Mouse (Mus musculus) hindbrain, embryonic 16.5 days (tissue): ENCODE results near the gene Ksr1. TPM values are rescaled to one million over a fixed set of nuclear protein-coding genes. Genes with fewer than 3 reads are reported as not detected.

Experiments
- ATAC-seq: fragments of 200-750 bp; cut with Nextera tagmentation; 2 replicates; pipeline ENCODE4 v1.8.0; 2017; ENCODE audit warnings: moderate TSS enrichment, moderate library complexity
- H3K27ac ChIP-seq: fragments of 300-500 bp; sonication (generic); 2 replicates; pipeline ENCODE4 v1.5.1; 2014; ENCODE audit warnings: low read depth, mild to moderate bottlenecking, control low read depth, low read length, moderate library complexity
- H3K27me3 ChIP-seq: fragments of 300-500 bp; sonication (generic); replicated peaks from 2 replicates; pipeline ENCODE4 v1.6.1; 2014; ENCODE audit warnings: low read length; ENCODE audit not compliant: control insufficient read depth, insufficient read depth
- H3K36me3 ChIP-seq: fragments of 300-500 bp; sonication (generic); 2 replicates; pipeline ENCODE4 v1.6.1; 2014; ENCODE audit warnings: mild to moderate bottlenecking, low read length, moderate library complexity, mixed read lengths; ENCODE audit not compliant: control insufficient read depth, insufficient read depth
- H3K4me1 ChIP-seq: fragments of 300-500 bp; sonication (generic); 2 replicates; pipeline ENCODE4 v1.6.1; 2014; ENCODE audit warnings: low read depth, low read length; ENCODE audit not compliant: control insufficient read depth, insufficient read depth
- H3K4me2 ChIP-seq: fragments of 300-500 bp; sonication (generic); 2 replicates; pipeline ENCODE4 v1.6.1; 2014; ENCODE audit warnings: mild to moderate bottlenecking, low read length, control low read depth, moderate library complexity
- H3K4me3 ChIP-seq: fragments of 300-500 bp; sonication (generic); 2 replicates; pipeline ENCODE4 v1.5.1; 2014; ENCODE audit warnings: mild to moderate bottlenecking, low read length, control low read depth, moderate library complexity
- H3K9ac ChIP-seq: fragments of 300-500 bp; sonication (generic); 2 replicates; pipeline ENCODE4 v1.6.1; 2014; ENCODE audit warnings: low read depth, mild to moderate bottlenecking, control low read depth, low read length, moderate library complexity
- H3K9me3 ChIP-seq: fragments of 300-500 bp; sonication (generic); 2 replicates; pipeline ENCODE4 v1.6.1; 2014; ENCODE audit warnings: mild to moderate bottlenecking, low read length, moderate library complexity; ENCODE audit not compliant: control insufficient read depth
- WGBS: fragments of 180-500 bp; shearing (Covaris S2); extraction: QIAGEN DNeasy Blood & Tissue Kit; methylation state at CpG from one replicate; pipeline ENCODE4 v1.1.7; 2014; 5-methylcytosine and 5-hydroxymethylcytosine counted together
- polyA plus RNA-seq: library from polyadenylated mRNA; unstranded; fragments of >200 nt; fragmentation: Nextera tagmentation; extraction: Ambion mirVana; gene quantifications from 2 replicates; pipeline ENCODE4 v1.2.1, GENCODE M21; 2015

Gene Ksr1
- polyA plus RNA-seq, 1 experiment from 2014 or later = 4.4 TPM

- Histone ChIP-seq H3K4me2 (no peak overlapping the region), H3K9me3 (no peaks in the 10 kb centered on the region), H3K4me3 (no peak overlapping the region), H3K27me3 (no peaks in the 10 kb centered on the region), H3K36me3 (no peaks in the 10 kb centered on the region), H3K4me1 (peaks cover 23% of the 10 kb centered on the region), H3K9ac (no peak overlapping the region), H3K27ac (peak overlapping the region; percentile 60)
- WGBS = 7% methylated on average over 2 of the region's 2 CpGs
- ATAC-seq = peak; percentile 53
These were observed 50.5 kb downstream of the Ksr1 start for GRCm38 (mm10) chr11:79095713-79096112.

GRCm38 (mm10) chr11:79094727-79095126 is 51.5 kb downstream of the Ksr1 start:
- no peaks in the 10 kb centered on the region for H3K36me3 ChIP-seq
- no peak overlapping the region for H3K4me3 ChIP-seq
- ATAC-seq = no peak
- 48% methylated on average over 5 of the region's 5 CpGs for WGBS
- no peaks in the 10 kb centered on the region for H3K27me3 ChIP-seq
- no peak overlapping the region for H3K9ac ChIP-seq
- H3K27ac ChIP-seq = peak overlapping the region; percentile 60
- no peak overlapping the region for H3K4me2 ChIP-seq
- no peaks in the 10 kb centered on the region for H3K9me3 ChIP-seq
- peaks cover 23% of the 10 kb centered on the region for H3K4me1 ChIP-seq

GRCm38 (mm10) chr11:79093986-79094695 is 52.1 kb downstream of the Ksr1 start:
- no peak for ATAC-seq
- H3K27me3 ChIP-seq = no peaks in the 10 kb centered on the region
- no peak overlapping the region for H3K4me3 ChIP-seq
- H3K4me1 ChIP-seq = peaks cover 26% of the 10 kb centered on the region
- no peak overlapping the region for H3K4me2 ChIP-seq
- H3K9me3 ChIP-seq = no peaks in the 10 kb centered on the region
- no peak overlapping the region; the same call in 1 of the 2 replicates for H3K27ac ChIP-seq
- WGBS = 80% methylated on average over 10 of the region's 10 CpGs
- no peaks in the 10 kb centered on the region for H3K36me3 ChIP-seq
- no peak overlapping the region for H3K9ac ChIP-seq

GRCm38 (mm10) chr11:79093386-79093906 is 52.8 kb downstream of the Ksr1 start:
- ATAC-seq = no peak
- no peak overlapping the region for H3K4me3 ChIP-seq
- 45% methylated on average over 15 of the region's 15 CpGs for WGBS
- H3K4me1 ChIP-seq = peaks cover 19% of the 10 kb centered on the region
- no peaks in the 10 kb centered on the region for H3K9me3 ChIP-seq
- no peaks in the 10 kb centered on the region for H3K27me3 ChIP-seq
- no peak overlapping the region for H3K27ac ChIP-seq
- no peaks in the 10 kb centered on the region for H3K36me3 ChIP-seq
- no peak overlapping the region for H3K4me2 ChIP-seq
- no peak overlapping the region for H3K9ac ChIP-seq

GRCm38 (mm10) chr11:79092802-79093201 is 53.4 kb downstream of the Ksr1 start:
- 73% methylated on average over 7 of the region's 7 CpGs for WGBS
- no peak overlapping the region for H3K4me2 ChIP-seq
- no peak for ATAC-seq
- peaks cover 18% of the 10 kb centered on the region for H3K4me1 ChIP-seq
- no peak overlapping the region for H3K9ac ChIP-seq
- no peaks in the 10 kb centered on the region for H3K36me3 ChIP-seq
- H3K27ac ChIP-seq = no peak overlapping the region
- H3K4me3 ChIP-seq = no peak overlapping the region
- H3K27me3 ChIP-seq = no peaks in the 10 kb centered on the region
- H3K9me3 ChIP-seq = no peaks in the 10 kb centered on the region

GRCm38 (mm10) chr11:79092245-79092644 is 54.0 kb downstream of the Ksr1 start:
- Histone ChIP-seq H3K9ac (no peak overlapping the region), H3K9me3 (no peaks in the 10 kb centered on the region), H3K27ac (no peak overlapping the region), H3K4me1 (peaks cover 18% of the 10 kb centered on the region), H3K4me3 (no peak overlapping the region), H3K27me3 (no peaks in the 10 kb centered on the region), H3K4me2 (no peak overlapping the region), H3K36me3 (no peaks in the 10 kb centered on the region)
- ATAC-seq = no peak
- 93% methylated on average over 6 of the region's 6 CpGs for WGBS

GRCm38 (mm10) chr11:79089756-79090155 is 56.5 kb downstream of the Ksr1 start:
- Histone ChIP-seq H3K27ac (no peak overlapping the region), H3K36me3 (no peaks in the 10 kb centered on the region), H3K9ac (no peak overlapping the region), H3K9me3 (no peaks in the 10 kb centered on the region), H3K27me3 (no peaks in the 10 kb centered on the region), H3K4me3 (no peak overlapping the region), H3K4me2 (no peak overlapping the region), H3K4me1 (peaks cover 6% of the 10 kb centered on the region; the same call in 1 of the 2 replicates)
- ATAC-seq = no peak
- 33% methylated on average over 1 of the region's 1 CpGs for WGBS

- 51% methylated on average over 5 of the region's 5 CpGs for WGBS
- no peaks in the 10 kb centered on the region for H3K9me3 ChIP-seq
- H3K4me2 ChIP-seq = no peak overlapping the region
- peaks cover 4% of the 10 kb centered on the region; the same call in 1 of the 2 replicates for H3K4me1 ChIP-seq
- no peaks in the 10 kb centered on the region for H3K27me3 ChIP-seq
- H3K9ac ChIP-seq = no peak overlapping the region
- no peak overlapping the region for H3K27ac ChIP-seq
- ATAC-seq = no peak
- H3K36me3 ChIP-seq = no peaks in the 10 kb centered on the region
- no peak overlapping the region for H3K4me3 ChIP-seq
These were observed 57.2 kb downstream of the Ksr1 start for GRCm38 (mm10) chr11:79089027-79089426.

GRCm38 (mm10) chr11:79088325-79088724 is 57.9 kb downstream of the Ksr1 start:
- no peak overlapping the region for H3K4me3 ChIP-seq
- no peak overlapping the region for H3K4me2 ChIP-seq
- no peaks in the 10 kb centered on the region for H3K27me3 ChIP-seq
- H3K9me3 ChIP-seq = no peaks in the 10 kb centered on the region
- H3K27ac ChIP-seq = no peak overlapping the region
- no peak overlapping the region for H3K9ac ChIP-seq
- peaks cover 4% of the 10 kb centered on the region for H3K4me1 ChIP-seq
- no peaks in the 10 kb centered on the region for H3K36me3 ChIP-seq
- ATAC-seq = no peak
- WGBS = 89% methylated on average over 9 of the region's 9 CpGs
